In genomic region chr8:91799681-91800522, GRCm38 (mm10) we compare ENCODE assay signal across 8 mouse cellular contexts. TPM values are rescaled to one million over a fixed set of nuclear protein-coding genes. Genes with fewer than 3 reads are reported as not detected.
A peak's percentile ranks its signal among the peaks of the same experiment; 100 is the strongest.
DNase-seq lines count a peak whose midpoint lies in the region; ATAC-seq and TF ChIP-seq lines count a peak whose summit lies in the region.

No protein-coding gene starts in this region.

- H3K4me1 ChIP-seq in forebrain, embryonic 10.5 days: peaks cover 79% of the 10 kb centered on the region
- H3K4me1 ChIP-seq in intestine, embryonic 14.5 days (replicated peaks; ENCODE audit: control insufficient read depth, insufficient read depth, low read length): peaks cover 18% of the 10 kb centered on the region; the same call in 1 of the 2 replicates
- H3K4me1 ChIP-seq in liver, postnatal 0 days (ENCODE audit: insufficient read depth): peaks cover 12% of the 10 kb centered on the region
- peaks cover 7% of the 10 kb centered on the region for H3K4me1 ChIP-seq in stomach, embryonic 16.5 days (ENCODE audit: control insufficient read depth, insufficient read depth, low read length)

- peak overlapping the region; percentile 86 for H3K27ac ChIP-seq in forebrain, embryonic 10.5 days
- no peak overlapping the region for H3K27ac ChIP-seq in intestine, embryonic 14.5 days (ENCODE audit: low read depth)
- H3K27ac ChIP-seq in liver, postnatal 0 days (ENCODE audit: low read depth): no peak overlapping the region
- H3K27ac ChIP-seq in stomach, embryonic 16.5 days (ENCODE audit: low read length): no peak overlapping the region

- no peak for TF ChIP-seq CTCF in liver, postnatal 0 days (IDR thresholded peaks at IDR 0.05; ENCODE audit: low read depth)

- no peak overlapping the region for H3K9ac ChIP-seq in intestine, embryonic 14.5 days (ENCODE audit: low read length)
- no peak overlapping the region for H3K9ac ChIP-seq in liver, postnatal 0 days (replicated peaks)
- peak overlapping the region; percentile 71 for H3K9ac ChIP-seq in stomach, embryonic 16.5 days (ENCODE audit: low read length)

- TF ChIP-seq EP300 in liver, postnatal 0 days (IDR thresholded peaks at IDR 0.05; ENCODE audit: low read depth): no peak

- H3K4me2 ChIP-seq in intestine, embryonic 14.5 days (ENCODE audit: low read length): peak overlapping the region; percentile 87
- peak overlapping the region; percentile 32 for H3K4me2 ChIP-seq in liver, postnatal 0 days (ENCODE audit: low read depth, low read length)
- H3K4me2 ChIP-seq in stomach, embryonic 16.5 days (ENCODE audit: low read depth, low read length): peak overlapping the region; percentile 75

- under 1% methylated on average over 89 of the region's 89 CpGs for WGBS in forebrain, embryonic 10.5 days
- WGBS in intestine, embryonic 14.5 days: under 1% methylated on average over 82 of the region's 89 CpGs
- WGBS in liver, postnatal 0 days (ENCODE audit: insufficient replicate concordance): 2% methylated on average over 88 of the region's 89 CpGs
- WGBS in stomach, embryonic 16.5 days: 1% methylated on average over 89 of the region's 89 CpGs

- H3K27me3 ChIP-seq in forebrain, embryonic 10.5 days (ENCODE audit: poor library complexity, severe bottlenecking): peaks cover 99% of the 10 kb centered on the region
- peaks cover 98% of the 10 kb centered on the region for H3K27me3 ChIP-seq in intestine, embryonic 14.5 days (replicated peaks; ENCODE audit: control insufficient read depth, insufficient read depth, low read length)
- peaks cover 96% of the 10 kb centered on the region for H3K27me3 ChIP-seq in liver, postnatal 0 days (ENCODE audit: insufficient read depth, low read length)
- H3K27me3 ChIP-seq in stomach, embryonic 16.5 days (ENCODE audit: control insufficient read depth, insufficient read depth, low read length): peaks cover 83% of the 10 kb centered on the region

- peak overlapping the region; percentile 70 for H3K4me3 ChIP-seq in forebrain, embryonic 10.5 days
- peak overlapping the region; percentile 48 for H3K4me3 ChIP-seq in intestine, embryonic 14.5 days (ENCODE audit: low read depth, low read length)
- H3K4me3 ChIP-seq in liver, postnatal 0 days (ENCODE audit: low read depth, low read length): peak overlapping the region; percentile 17; the same call in 1 of the 2 replicates
- peak overlapping the region; percentile 58 for H3K4me3 ChIP-seq in stomach, embryonic 16.5 days (replicated peaks; ENCODE audit: low read length)

- DNase-seq in kidney, adult 18-20 months: peak; percentile 55
- no peak for DNase-seq in kidney, adult 11 months
- peak; percentile 56 for DNase-seq in forebrain, embryonic 10.5 days (ENCODE audit: extremely low spot score, low spot score)
- DNase-seq in intestine, embryonic 14.5 days (ENCODE audit: low spot score): peak; percentile 78
- DNase-seq in liver, postnatal 0 days: no peak
- DNase-seq in frontal cortex, postnatal 25 days (ENCODE audit: low spot score in 2 of 2): no peak
- DNase-seq in layer of hippocampus, adult 11-12 months (ENCODE audit: low spot score): no peak

- peaks cover 8% of the 10 kb centered on the region for H3K36me3 ChIP-seq in forebrain, embryonic 10.5 days (replicated peaks)
- H3K36me3 ChIP-seq in intestine, embryonic 14.5 days (ENCODE audit: control insufficient read depth, insufficient read depth, low read length): no peaks in the 10 kb centered on the region
- no peaks in the 10 kb centered on the region for H3K36me3 ChIP-seq in liver, postnatal 0 days (replicated peaks; ENCODE audit: insufficient read depth, low read length)
- H3K36me3 ChIP-seq in stomach, embryonic 16.5 days (ENCODE audit: control insufficient read depth, insufficient read depth, low read length): no peaks in the 10 kb centered on the region

- no peak for ATAC-seq in intestine, embryonic 14.5 days (replicated peaks; ENCODE audit: low FRiP score, low TSS enrichment, low read depth)
- no peak for ATAC-seq in liver, postnatal 0 days
- no peak for ATAC-seq in stomach, embryonic 16.5 days (ENCODE audit: insufficient read depth, low FRiP score)

- H3K9me3 ChIP-seq in forebrain, embryonic 10.5 days: no peaks in the 10 kb centered on the region
- no peaks in the 10 kb centered on the region for H3K9me3 ChIP-seq in intestine, embryonic 14.5 days (ENCODE audit: control insufficient read depth, low read length)
- H3K9me3 ChIP-seq in liver, postnatal 0 days (ENCODE audit: low read length): no peaks in the 10 kb centered on the region
- no peaks in the 10 kb centered on the region for H3K9me3 ChIP-seq in stomach, embryonic 16.5 days (replicated peaks; ENCODE audit: control insufficient read depth, low read length)

RNA-seq across cellular contexts. Expression of gene Irx3, which starts 2.0 kb away (rescaled TPM):
- 11.8 and 12.2 TPM in 2 replicates for polyA plus RNA-seq in forebrain, embryonic 10.5 days (2016; fragmentation: Nextera tagmentation; extraction: Ambion mirVana)
- polyA plus RNA-seq in intestine, embryonic 14.5 days (2014; fragmentation: Nextera tagmentation; extraction: Ambion mirVana): 0.31 and 0.59 TPM in 2 replicates
- polyA plus RNA-seq in liver, postnatal 0 days (2015; fragmentation: Nextera tagmentation; extraction: Ambion mirVana): not detected in 2 replicates
- polyA plus RNA-seq in stomach, embryonic 16.5 days (2015; fragmentation: Nextera tagmentation; extraction: Ambion mirVana): 1.7 and 1.8 TPM in 2 replicates

Comparison
In these comparisons a context has a peak if more than half of its experiments do, and no peak if none do; other contexts are left out.
1. DNase-seq: peak in kidney, adult 18-20 months (single experiment), forebrain, embryonic 10.5 days (single experiment) and intestine, embryonic 14.5 days (single experiment); none in kidney, adult 11 months (single experiment), liver, postnatal 0 days (single experiment), frontal cortex, postnatal 25 days (0 of 2) and layer of hippocampus, adult 11-12 months (single experiment).
2. H3K4me3 ChIP-seq: peak in every context shown above with its lines; median percentile 70 in forebrain, embryonic 10.5 days; 58 in stomach, embryonic 16.5 days; 48 in intestine, embryonic 14.5 days; 17 in liver, postnatal 0 days.
3. H3K4me2 ChIP-seq: peak in every context shown above with its lines; median percentile 87 in intestine, embryonic 14.5 days; 75 in stomach, embryonic 16.5 days; 32 in liver, postnatal 0 days.